Mouse (Mus musculus): Measurements from ENCODE around the gene Hipk3.

GRCm38 (mm10) chr2:104409851-104410821 lies 84.1 kb downstream of the Hipk3 start:
- TF ChIP-seq CTCF (IDR thresholded peaks at IDR 0.05; ENCODE audit: extremely low read depth, insufficient read depth, low read length) (no peak), POLR2A (IDR thresholded peaks at IDR 0.05; ENCODE audit: extremely low read depth, insufficient read depth, low read length) (no peak)

All from cortical plate, adult 2 months (tissue).